Mouse (Mus musculus): ENCODE measurements around the gene Cox10.

Cox10 gene

GRCm38 (mm10) chr11:63991958-63992357 lies 87.3 kb downstream of the Cox10 start:
- no peak for DNase-seq (ENCODE audit: low spot score)

GRCm38 (mm10) chr11:63990759-63991158 lies 88.5 kb downstream of the Cox10 start:
- no peak for DNase-seq (ENCODE audit: low spot score)

- no peak for DNase-seq (ENCODE audit: low spot score)
These were observed 89.0 kb downstream of the Cox10 start for GRCm38 (mm10) chr11:63990311-63990710.

- no peak for DNase-seq (ENCODE audit: low spot score)
These were observed 90.0 kb downstream of the Cox10 start for GRCm38 (mm10) chr11:63988991-63989860.

GRCm38 (mm10) chr11:63988031-63988665 lies 91.1 kb downstream of the Cox10 start:
- DNase-seq (ENCODE audit: low spot score), result no peak

- no peak for DNase-seq (ENCODE audit: low spot score)
These were observed 92.6 kb downstream of the Cox10 start for GRCm38 (mm10) chr11:63986710-63987109.

- peak; percentile 15 for DNase-seq (ENCODE audit: low spot score)
These were observed 93.8 kb downstream of the Cox10 start for GRCm38 (mm10) chr11:63985481-63985880.

- DNase-seq (ENCODE audit: low spot score), result no peak
These were observed 94.6 kb downstream of the Cox10 start for GRCm38 (mm10) chr11:63984622-63985168.

- no peak for DNase-seq (ENCODE audit: low spot score)
These were observed 101.5 kb downstream of the Cox10 start for GRCm38 (mm10) chr11:63977741-63978140.

- no peak for DNase-seq (ENCODE audit: low spot score)
These were observed 102.5 kb downstream of the Cox10 start for GRCm38 (mm10) chr11:63976775-63977174.

- no peak for DNase-seq (ENCODE audit: low spot score)
These were observed 103.9 kb downstream of the Cox10 start for GRCm38 (mm10) chr11:63975260-63975899.

GRCm38 (mm10) chr11:63973973-63974372 lies 105.3 kb downstream of the Cox10 start:
- no peak for DNase-seq (ENCODE audit: low spot score)

GRCm38 (mm10) chr11:63971462-63971861 lies 107.8 kb downstream of the Cox10 start:
- DNase-seq (ENCODE audit: low spot score), result no peak

- no peak for DNase-seq (ENCODE audit: low spot score)
These were observed 108.5 kb downstream of the Cox10 start for GRCm38 (mm10) chr11:63970818-63971217.

GRCm38 (mm10) chr11:63969205-63969910 lies 109.9 kb downstream of the Cox10 start:
- no peak for DNase-seq (ENCODE audit: low spot score)

GRCm38 (mm10) chr11:63968388-63969035 lies 110.8 kb downstream of the Cox10 start:
- DNase-seq (ENCODE audit: low spot score), result no peak

- DNase-seq (ENCODE audit: low spot score), result no peak
These were observed 111.5 kb downstream of the Cox10 start for GRCm38 (mm10) chr11:63967641-63968387.

GRCm38 (mm10) chr11:63965437-63965836 lies 113.8 kb downstream of the Cox10 start:
- no peak for DNase-seq (ENCODE audit: low spot score)

GRCm38 (mm10) chr11:63957207-63957606 lies 122.1 kb downstream of the Cox10 start:
- peak; percentile 18 for DNase-seq (ENCODE audit: low spot score)

- no peak for DNase-seq (ENCODE audit: low spot score)
These were observed 122.5 kb downstream of the Cox10 start for GRCm38 (mm10) chr11:63956748-63957147.

GRCm38 (mm10) chr11:63953887-63954286 lies 125.4 kb downstream of the Cox10 start:
- no peak for DNase-seq (ENCODE audit: low spot score)
